Mouse (Mus musculus): Measurements from ENCODE around the gene Dmpk. TPM values are rescaled to one million over a fixed set of nuclear protein-coding genes. Genes with fewer than 3 reads are reported as not detected.

The Dmpk gene
- total and polyA plus RNA-seq, 3 experiments, result 130 to 836 (median 142) TPM

DNA sequence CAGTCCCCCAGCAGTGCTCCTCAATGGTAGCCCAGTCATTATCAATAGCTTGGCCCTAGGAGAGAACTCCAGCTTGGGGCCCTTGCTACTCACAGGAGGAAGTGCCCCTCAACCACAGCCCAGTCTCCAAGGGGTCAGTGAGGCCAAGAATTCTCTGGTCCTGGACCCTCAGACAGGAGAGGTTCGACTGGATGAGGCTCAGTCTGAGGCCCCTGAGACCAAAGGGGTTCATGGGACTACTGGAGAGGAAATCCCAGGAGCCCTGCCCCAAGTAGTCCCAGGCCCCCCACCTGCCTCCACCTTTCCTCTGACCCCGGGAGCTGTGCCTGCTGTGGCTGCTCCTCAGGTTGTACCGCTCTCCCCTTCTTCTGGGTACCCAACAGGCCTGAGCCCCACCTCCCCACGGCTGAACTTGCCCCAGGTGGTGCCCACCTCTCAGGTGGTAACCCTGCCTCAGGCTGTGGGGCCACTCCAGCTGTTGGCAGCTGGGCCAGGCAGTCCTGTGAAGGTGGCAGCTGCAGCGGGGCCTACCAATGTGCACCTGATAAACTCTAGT, 12.8 kb downstream of the Dmpk start:
- DNase-seq, result peak; percentile 17

DNA sequence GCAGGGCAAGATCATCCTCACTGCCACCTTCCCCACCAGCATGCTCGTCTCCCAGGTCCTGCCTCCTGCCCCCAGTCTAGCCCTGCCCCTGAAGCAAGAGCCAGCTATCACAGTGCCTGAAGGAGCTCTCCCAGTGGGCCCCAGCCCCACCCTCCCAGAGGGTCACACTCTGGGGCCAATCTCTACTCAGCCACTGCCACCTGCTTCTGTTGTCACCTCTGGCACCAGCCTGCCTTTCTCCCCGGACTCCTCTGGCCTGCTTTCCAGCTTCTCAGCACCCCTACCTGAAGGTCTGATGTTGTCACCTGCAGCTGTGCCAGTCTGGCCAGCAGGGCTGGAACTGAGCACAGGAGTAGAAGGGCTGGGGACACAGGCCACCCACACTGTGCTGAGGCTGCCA, 13.6 kb downstream of the Dmpk start:
- no peak for DNase-seq

DNA sequence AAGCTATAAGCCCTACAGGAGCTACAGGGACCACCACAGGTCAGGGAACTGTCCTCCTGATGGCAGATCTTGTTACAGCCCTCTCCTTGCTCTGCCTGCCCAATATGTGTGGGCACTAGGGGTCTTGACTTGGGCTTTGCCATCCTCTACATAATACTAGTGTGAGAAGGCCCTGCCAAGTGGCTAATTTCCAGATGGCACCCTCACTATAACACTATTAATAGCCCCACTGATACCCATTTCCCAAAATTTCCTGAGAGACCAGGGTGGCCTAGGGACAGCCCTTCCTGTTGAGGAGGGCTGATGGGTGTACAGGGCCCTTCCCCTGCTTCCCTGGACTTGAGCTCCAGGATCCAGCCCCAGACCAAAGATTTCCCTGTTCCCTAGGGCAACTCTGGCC, 14.2 kb downstream of the Dmpk start:
- no peak for DNase-seq

DNA sequence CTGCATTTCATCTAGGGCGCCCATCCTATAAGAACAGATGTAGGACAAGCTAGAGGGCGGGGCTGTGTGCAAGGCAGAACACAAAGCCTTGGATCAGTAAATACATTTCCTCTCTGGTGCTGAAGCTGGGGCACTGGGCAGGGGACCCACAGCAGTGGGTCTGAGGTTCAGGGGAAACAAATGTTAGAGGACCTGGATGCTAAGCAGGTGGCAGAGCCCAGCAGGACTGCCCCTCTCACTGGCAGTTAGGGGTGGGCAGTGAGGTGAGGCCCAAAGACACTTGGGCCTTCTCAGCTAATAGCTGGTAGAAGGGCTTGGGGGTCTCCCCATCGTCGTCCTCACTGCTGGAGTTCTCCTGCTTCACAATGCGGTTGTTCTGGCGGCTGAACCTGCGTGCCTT, 15.2 kb downstream of the Dmpk start:
- no peak for DNase-seq

DNA sequence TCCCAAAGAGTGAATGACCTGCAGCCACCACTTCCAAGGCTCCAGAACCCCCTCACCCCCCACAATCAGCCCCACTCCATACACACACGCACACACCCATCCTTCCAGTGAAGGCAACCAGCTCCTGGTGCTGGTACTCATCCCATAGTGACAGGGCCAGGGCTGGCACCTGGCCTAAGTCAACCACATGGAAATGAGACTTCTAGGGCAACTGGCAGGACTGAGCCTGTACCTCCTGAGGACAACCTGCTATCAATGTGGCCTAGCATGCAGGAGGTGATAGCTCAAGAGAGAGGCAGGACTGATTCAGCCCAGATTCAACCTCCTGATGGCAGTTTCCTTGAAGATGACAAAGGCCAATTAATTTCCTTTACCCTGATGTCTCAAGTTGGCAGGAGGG, 16.6 kb downstream of the Dmpk start:
- DNase-seq, result no peak

DNA sequence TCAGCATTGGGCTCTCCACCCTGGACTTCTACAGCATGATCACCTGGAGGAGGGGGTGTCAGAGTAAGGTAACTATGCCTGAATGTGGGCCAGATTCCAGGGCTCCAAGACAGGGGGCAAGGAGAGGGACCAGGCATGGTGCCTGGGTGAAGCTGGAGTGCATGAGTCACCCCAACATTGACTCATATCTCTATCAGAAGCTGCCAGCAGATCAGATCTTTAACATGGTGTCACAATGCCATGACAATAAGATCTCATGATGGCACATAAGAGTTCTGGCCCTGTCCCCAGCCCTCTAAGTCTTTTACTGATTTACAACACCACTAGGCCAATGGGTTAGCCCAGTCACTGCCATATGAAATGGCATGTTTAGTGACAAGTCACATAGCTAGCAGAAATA, 20.1 kb downstream of the Dmpk start:
- peak; percentile 56 for DNase-seq

DNA sequence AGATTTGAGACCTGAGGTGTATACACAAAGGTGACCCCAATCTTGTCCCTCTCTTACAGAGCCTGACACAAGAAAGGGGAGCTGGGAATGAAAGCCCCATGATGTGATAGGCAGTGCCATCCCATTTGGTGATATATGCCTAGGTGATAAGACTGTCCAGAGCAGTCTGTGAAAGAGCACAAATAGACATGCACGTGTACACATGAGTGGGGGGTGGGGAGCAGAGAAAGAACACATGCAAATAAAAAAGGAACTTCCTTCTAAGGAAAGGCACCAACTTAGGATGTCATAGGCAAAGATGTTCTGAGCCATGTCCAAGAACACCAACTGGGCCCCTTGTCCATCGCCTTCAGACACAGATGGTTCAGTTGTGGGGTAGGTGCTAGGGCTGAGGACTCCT, 20.8 kb downstream of the Dmpk start:
- no peak for DNase-seq

DNA sequence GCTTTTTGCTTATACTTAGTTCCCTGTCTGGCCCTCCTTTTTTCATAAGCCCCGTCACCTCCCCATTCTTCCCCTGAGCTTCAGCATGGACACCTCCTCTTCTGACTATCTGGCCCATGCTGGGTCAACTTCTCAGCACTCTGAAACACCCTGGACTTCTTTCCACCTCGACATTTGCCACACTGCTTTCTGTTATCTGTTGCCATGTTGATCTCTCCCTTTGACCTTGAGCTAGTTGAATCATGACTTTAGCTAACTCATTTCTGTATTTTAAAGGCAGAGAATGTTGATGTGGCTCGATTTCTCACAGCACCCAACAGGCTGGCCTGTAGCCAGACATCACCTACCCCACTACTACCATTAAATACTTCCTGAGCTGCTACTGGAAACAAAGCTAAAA, 23.8 kb downstream of the Dmpk start:
- DNase-seq, result peak; percentile 55

DNA sequence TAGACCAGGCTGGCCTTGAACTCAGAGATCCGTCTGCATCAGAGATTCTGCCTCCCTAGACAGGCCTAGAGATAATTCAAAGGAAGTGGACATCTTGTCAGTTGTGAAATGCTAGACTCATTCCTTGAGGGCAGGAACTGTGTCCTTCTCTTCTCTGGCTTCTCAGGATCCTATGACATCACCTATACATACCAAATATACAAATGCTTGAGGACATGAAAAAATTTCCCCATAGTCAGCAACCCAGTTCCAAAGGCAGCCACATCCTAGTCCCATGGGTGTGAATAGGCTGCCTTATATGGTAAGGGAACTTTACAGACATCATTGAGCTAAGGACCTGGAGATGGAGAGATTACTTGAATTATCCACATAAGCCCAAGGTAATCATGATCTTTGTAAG, 25.9 kb downstream of the Dmpk start:
- no peak for DNase-seq

DNA sequence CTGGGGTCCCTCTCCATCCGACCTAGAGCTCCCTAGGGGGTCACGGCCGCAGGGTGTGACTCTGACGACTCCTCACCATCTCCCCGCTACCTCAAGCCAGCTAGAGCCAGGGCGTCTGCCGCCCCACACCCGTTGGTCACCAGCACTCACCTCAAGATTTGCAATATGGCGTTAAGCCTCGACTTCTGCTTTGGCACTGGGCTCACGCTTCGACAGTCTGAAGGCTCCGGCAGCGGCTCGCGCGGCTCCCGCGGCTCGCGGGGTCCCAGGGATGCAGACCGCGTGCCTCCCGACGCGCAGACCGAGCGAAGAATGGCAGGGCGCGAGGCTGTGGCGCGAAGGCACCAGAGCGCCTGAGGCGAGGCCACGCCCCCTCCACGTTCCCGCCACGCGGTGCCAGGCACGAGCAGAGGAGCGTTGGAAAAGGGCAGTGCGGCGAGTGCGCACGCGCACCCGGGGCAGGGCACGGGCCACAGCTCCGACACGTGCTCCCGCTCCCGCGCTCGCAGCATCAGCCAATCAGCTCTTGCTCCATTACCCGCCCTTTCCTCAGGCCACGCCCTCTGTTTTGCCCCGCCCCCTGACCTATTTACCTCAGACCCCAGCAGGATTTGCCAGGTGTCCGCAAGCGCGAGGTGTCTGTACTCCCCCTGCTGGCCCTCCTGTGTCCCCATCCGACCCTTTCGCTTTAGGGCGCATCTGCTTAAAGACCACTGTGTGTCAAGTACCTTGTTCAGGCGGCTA, 34.6 kb downstream of the Dmpk start, which contains the start of gene Gm4969:
Gene Gm4969 (minus strand): TSS at position 341 of the 744 bp plus-strand sequence.
- DNase-seq, result peak; percentile 68

DNA sequence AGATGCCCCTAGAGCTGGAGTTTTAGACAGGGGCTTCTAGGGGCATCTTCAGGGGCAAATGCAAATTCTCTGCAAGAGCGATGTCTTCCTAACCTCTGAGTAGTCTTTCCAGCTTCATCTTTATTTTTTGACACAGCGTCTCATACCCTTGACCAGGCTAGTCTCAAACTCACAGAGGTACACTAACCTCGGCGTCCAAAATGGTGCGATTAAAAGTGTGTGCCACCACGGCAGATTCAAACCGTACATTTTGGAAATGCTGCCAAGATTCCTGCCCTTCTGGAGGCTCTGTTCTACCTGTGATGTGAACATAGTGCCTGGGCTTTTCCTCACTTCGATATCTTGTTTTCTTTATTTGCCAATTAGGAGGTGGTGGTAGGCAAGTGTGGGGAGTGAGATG, 35.4 kb downstream of the Dmpk start:
- no peak for DNase-seq

DNA sequence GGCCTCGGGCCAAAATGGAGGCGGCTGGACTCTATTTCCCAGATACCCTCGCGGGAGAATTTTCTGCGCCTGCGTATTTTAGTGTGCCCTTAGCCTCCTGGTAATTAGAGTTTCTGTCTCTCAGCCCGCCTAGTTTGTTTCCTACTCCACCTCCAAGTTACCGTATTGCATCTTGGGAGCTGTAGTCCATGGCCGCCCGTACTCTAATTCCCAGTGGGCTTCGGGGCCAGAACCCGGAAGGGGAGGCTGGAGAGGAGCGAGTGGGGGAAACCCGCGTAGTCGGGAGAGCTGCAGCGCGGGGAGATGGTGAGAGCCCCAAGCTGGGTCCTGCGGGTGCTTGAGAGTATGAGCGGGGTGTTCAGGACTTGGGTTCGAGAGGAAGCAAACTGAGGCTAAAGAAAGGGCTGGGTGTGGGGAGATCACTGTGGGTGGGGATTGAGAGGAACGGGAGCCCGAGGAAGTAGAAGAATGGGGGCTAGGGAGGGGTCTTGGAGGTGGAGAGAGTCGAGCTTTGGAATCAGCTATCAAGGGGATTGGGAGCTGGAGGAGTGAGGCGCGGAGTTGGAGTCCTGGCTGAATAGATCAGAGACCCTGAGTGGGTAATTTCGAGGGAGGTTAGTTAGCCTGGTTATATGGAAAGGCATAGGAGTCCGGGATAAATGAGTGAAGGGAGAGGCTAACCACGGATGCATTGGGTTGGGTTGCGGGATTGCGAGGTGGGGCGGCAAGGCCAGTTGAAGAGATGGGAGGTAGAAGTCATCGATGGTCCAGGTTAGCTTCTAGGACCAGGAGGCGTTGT, 36.2 kb downstream of the Dmpk start, which contains the start of gene Fbxo46:
Gene Fbxo46 (plus strand): TSS at position 229 of the 799 bp plus-strand sequence.
- peak; percentile 95 for DNase-seq

DNA sequence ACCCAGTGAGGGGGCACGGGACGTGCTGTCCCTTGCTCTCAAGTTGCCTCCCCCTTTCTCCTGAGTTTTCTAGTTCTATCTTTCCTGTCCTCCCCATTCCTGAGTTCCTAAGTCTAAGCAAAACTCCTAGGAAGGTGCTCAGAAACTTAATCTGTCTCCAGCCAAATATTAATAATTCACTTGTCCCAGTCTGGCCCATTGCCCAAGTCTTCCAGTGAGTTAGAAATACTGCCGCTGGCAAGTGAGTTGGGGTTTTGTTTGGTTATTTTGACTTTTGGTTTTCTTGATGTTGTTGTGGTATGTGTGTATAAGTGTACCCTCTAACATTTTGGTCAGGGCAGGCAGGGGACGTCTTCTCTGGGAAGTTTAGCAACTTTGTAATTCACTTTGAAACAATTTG, 38.0 kb downstream of the Dmpk start:
- DNase-seq, result no peak

DNA sequence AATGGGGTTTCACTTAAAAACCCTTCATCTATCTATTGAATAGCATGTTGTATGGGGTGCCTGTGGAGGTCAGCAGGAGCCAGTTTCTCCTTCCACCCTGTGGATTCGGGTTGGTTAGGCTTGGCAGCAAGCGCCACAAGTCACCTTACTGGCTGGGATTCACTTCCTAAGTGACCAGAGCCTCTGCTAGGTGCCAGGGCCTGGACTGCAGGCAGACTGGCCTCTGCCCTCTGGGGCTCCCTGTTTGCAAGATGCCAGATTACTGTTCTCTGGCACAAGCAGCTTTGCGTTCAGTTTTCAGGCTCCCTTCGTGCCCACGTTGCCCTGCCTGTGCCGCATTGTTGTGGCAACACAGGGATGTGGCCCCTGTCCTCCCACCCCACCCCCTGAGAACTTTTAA, 41.1 kb downstream of the Dmpk start:
- DNase-seq, result no peak

DNA sequence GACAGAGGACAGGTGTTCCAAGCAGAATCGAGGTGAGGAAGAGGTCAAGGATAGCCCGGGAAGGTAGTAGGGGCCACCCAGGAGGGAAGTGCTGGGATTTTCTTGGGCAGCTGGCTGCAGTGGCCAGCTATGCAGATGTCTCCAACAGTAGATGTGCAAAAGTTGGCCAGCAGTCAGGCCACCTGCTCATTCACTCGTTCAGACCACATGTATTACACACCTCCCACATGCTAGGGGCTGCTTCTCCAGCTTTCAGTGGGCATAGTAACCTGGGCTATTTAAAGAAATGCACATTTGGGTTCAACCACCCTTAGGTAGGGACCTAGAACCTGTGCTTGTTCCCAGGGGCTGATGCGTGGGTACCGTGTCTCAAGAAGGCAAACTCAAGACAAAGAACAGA, 44.1 kb downstream of the Dmpk start:
- DNase-seq, result no peak

DNA sequence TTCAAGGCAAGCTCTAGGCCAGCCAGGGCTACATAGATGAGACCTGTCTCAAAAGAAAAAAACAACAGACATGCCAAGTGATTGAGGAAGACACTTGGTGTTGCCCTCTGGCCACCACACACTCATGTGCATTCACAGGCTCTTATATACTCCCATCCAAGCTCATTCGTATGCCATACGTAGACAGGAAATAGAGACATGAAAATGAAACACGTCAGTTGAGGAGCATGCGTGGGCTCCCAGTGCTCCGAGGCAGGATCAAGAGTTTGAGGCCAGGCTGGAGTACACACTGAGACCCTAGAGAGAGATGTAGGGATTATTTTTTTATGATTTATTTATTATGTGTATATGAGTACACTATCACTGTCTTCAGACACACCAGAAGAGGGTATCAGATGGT, 45.7 kb downstream of the Dmpk start:
- DNase-seq, result no peak

DNA sequence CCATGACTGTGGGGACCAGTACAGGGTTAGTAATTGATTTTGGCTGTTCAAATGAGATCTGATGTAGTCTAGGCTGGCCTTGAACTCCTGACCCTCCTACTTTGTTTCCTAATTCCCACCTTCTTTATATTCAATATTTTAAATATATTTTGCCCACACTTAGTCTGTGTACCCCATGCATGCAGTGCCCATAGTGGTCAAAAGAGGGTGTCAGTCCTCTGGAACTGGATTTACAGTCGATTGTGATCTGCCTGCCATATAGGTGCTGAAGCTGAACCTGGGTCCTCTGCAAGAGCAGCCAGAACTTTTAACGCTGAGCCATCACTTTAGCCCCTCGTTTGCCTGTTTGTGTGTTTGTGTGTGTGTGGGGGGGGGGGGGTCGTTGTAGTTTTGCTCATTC, 47.0 kb downstream of the Dmpk start:
- no peak for DNase-seq

DNA sequence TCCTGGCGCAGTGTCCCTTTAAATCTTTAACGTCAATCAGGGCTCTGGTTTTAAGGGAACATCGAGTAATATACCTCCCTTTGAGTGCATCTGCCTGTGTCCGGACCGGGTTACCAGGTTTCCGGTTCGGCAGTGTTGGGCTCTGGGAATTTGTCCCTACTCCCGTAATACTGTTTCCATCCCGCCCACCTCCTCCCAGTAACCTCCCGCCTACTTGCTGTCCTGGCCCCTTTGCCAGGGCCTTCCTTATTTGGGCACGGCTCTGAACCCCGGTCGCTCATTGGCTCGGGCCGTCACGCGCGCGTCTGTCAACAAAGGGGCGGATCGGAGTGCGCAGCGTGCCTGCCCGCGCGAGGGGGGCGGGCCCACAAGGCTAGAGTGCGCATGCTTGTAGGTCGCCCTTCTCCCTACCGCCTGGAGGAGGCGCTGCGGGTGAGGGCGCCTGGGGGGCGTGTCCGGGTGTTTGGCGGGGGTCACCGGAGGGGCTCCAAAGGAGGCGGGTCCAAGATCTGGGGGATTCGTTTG, 47.7 kb downstream of the Dmpk start:
- DNase-seq, result peak; percentile 99

DNA sequence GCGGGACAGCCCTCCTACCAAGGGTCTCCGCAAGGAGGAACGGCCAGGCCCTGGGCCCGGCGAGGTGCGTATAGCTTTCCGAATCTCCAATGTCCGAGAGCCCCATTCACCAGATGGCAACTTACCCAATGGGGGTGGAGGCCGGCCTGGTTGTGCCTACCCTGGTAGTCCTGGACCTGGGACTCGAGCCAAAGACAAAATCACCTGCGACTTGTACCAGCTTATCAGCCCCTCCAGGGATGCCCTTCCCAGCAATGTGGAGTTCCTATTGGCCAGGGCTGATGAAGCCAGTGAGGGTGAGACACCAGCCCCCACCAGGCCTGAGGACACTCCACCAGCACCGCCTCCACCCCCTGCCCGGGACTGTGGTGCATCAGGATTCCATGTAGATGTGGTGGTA, 52.5 kb downstream of the Dmpk start:
- DNase-seq, result no peak

DNA sequence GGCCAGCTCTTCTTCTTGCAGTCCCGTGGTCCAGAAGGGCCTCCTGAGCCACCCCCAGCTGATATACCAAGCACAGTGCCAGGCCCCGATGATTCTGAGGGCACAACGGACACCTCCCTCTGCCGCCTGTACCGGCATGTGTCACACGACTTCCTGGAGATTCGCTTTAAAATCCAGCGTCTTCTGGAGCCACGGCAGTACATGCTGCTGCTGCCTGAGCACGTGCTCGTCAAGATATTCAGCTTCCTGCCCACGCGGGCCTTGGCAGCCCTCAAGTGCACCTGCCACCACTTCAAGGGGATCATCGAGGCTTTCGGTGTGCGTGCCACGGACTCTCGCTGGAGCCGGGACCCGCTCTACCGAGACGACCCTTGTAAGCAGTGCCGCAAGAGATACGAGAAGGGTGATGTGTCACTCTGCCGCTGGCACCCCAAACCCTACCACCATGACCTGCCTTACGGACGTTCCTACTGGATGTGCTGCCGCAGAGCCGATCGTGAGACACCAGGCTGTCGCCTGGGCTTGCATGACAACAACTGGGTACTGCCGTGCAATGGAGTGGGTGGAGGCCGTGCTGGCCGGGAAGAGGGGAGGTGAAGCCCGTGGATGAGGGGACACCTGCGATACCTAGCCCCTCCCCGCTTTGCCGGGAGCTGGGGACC, 53.2 kb downstream of the Dmpk start:
- no peak for DNase-seq

DNA sequence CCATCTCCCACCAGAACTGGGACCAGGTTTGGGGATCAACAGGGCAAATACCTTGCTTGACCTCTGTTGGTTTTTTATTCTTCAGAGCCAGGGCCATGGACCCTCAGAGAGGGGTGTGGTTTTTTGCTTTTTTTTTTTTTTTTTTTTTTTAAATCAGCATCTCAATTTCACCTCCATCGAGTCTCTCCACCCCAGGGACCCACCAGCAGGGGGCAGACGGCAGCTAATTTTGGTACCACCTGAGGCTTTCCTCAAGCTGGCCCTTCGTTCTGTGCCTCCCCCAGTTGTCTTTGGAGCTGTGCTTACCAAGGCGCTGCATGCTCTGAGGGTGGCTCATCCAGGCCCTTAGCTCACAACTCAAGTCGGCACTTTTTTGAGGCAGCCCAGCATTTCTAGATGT, 53.7 kb downstream of the Dmpk start:
- peak; percentile 59 for DNase-seq

Data from adrenal gland, adult 2 months (tissue).